Mouse (Mus musculus): ENCODE results near the gene Gm10295.

DNA sequence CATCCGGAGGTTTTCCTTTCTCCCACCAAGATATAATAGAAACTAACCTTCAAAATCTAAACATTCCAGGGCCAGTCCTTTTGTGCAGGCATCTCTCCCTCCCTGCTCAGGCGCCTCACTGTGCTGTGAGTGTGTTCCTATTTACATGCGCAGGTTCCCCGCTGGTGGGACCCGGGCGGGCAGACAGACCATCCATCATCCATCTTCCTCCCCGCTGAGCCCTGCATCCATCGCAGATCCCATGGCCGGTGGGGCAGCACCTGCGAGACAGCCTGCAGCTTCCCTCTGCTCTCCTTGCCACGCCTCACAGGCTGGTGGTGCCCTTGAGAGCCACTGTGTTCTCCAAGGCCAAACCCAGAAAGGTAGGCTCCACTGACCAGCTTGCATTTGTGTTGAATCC is at the start of gene Gm10295:
- TF ChIP-seq CTCF (IDR thresholded peaks at IDR 0.05; ENCODE audit: extremely low read depth, insufficient read depth, low read length) (no peak), POLR2A (IDR thresholded peaks at IDR 0.05; ENCODE audit: extremely low read depth, insufficient read depth, low read length) (no peak)
